Mouse (Mus musculus) limb, embryonic 13.5 days (tissue): ENCODE measurements around the gene Cxcl14. TPM values are rescaled to one million over a fixed set of nuclear protein-coding genes. Genes with fewer than 3 reads are reported as not detected.

Experiments
- ATAC-seq: fragments of 200-750 bp; cut with Nextera tagmentation; 2 replicates; pipeline ENCODE4 v1.8.0; 2017; ENCODE audit warnings: low read depth, moderate number of reproducible peaks, moderate TSS enrichment; ENCODE audit not compliant: low FRiP score
- H3K27ac ChIP-seq: fragments of 300-500 bp; sonication (generic); 2 replicates; pipeline ENCODE4 v1.5.1; 2015; ENCODE audit warnings: inconsistent platforms, mild to moderate bottlenecking, moderate library complexity
- H3K27me3 ChIP-seq: fragments of 300-500 bp; sonication (generic); 2 replicates; pipeline ENCODE4 v1.6.1; 2015; ENCODE audit warnings: mild to moderate bottlenecking, inconsistent platforms
- H3K36me3 ChIP-seq: fragments of 300-500 bp; sonication (generic); 2 replicates; pipeline ENCODE4 v1.6.1; 2015; ENCODE audit warnings: inconsistent platforms, mild to moderate bottlenecking, moderate library complexity
- H3K4me1 ChIP-seq: fragments of 300-500 bp; sonication (generic); 2 replicates; pipeline ENCODE4 v1.6.1; 2015; ENCODE audit warnings: inconsistent platforms
- H3K4me2 ChIP-seq: fragments of 300-500 bp; sonication (generic); replicated peaks from 2 replicates; pipeline ENCODE4 v1.6.1; 2015; ENCODE audit warnings: inconsistent platforms, mild to moderate bottlenecking, moderate library complexity
- H3K4me3 ChIP-seq: fragments of 300-500 bp; sonication (generic); 2 replicates; pipeline ENCODE4 v1.5.1; 2015; ENCODE audit warnings: moderate library complexity, mild to moderate bottlenecking, inconsistent platforms
- H3K9ac ChIP-seq: fragments of 300-500 bp; sonication (generic); 2 replicates; pipeline ENCODE4 v1.6.1; 2015; ENCODE audit warnings: mild to moderate bottlenecking, inconsistent platforms
- H3K9me3 ChIP-seq: fragments of 300-500 bp; sonication (generic); 2 replicates; pipeline ENCODE4 v1.6.1; 2016; ENCODE audit warnings: inconsistent platforms
- WGBS: fragments of 180-500 bp; shearing (Covaris S2); methylation state at CpG from one replicate; pipeline ENCODE4 v1.1.7; 2015; 5-methylcytosine and 5-hydroxymethylcytosine counted together
- polyA plus RNA-seq: library from polyadenylated mRNA; unstranded; fragments of >200 nt; fragmentation: Nextera tagmentation; extraction: Ambion mirVana; gene quantifications from 2 replicates; pipeline ENCODE4 v1.2.1, GENCODE M21; 2015

Gene Cxcl14
- 497 and 573 TPM in 2 replicates for polyA plus RNA-seq

DNA sequence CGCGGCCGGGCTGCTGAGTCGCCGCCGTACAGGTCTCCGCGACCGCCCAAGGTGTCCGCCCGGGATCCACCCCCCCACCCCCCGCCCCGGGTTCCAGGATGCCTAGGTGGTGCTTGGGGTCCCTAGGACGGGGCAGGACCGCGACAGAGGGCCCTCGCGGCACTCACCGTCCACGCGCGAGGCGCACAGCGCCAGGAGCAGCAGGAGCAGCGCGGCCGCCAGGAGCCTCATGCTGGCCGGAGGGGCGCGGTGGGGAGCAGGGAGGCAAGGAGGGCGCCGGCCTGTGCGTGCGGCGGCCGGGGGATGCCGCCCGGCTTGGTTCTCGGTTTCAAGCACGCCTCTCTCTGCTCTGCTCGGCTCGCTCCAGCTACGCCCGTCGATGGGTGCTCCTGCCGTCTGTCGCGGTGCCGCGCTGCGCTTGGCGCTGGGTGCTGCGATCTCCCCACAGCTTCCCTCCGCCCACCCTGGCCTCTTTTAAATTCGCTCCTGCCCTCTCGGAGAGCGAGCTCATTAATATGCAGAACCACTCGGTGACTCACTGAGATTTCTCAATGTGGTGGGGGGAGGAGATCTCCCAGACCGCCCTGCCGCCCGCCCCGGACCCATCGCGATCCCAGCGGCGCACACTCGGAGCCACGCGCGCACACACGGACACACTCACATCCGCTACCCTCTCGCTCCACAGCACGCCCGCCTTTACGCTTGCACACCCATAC lies at the start of gene Cxcl14:
Gene Cxcl14 (minus strand): TSS at position 609 of the 716 bp plus-strand sequence.
- Histone ChIP-seq H3K36me3 (peaks cover 31% of the 10 kb centered on the region), H3K27ac (peak within 1 kb of the TSS; percentile 88), H3K4me2 (peak within 1 kb of the TSS; percentile 80), H3K27me3 (peaks cover 50% of the 10 kb centered on the region), H3K4me3 (peak within 1 kb of the TSS; percentile 78), H3K9ac (peak within 1 kb of the TSS; percentile 92), H3K9me3 (peaks cover 4% of the 10 kb centered on the region; the same call in 1 of the 2 replicates), H3K4me1 (peaks cover 62% of the 10 kb centered on the region)
- peak; percentile 55 for ATAC-seq
- 1% methylated on average over 64 of the region's 76 CpGs for WGBS

DNA sequence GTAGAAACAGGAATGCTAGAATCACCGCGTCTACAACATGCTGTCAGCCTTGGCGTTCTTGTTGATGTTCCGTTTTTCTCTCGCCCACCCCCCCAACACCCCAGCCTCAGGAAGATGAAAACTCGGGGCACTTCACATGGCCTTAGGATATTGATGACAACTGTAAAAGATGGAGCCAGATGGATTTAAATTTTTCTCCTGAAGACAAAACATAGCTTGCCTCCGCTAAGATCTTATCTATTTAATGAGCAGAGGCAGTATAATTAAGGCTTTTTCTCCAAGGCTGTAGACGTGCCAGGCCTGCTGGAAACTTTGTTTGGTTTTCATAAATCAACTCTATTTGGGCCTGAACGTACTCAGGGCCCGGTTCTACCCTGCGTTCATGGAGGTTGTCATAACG lies 48.0 kb upstream of the Cxcl14 start:
- no peak; the same call in 1 of the 2 replicates for ATAC-seq
- Histone ChIP-seq H3K4me3 (no peak overlapping the region), H3K4me1 (peaks cover 42% of the 10 kb centered on the region), H3K9me3 (no peaks in the 10 kb centered on the region), H3K36me3 (no peaks in the 10 kb centered on the region), H3K9ac (no peak overlapping the region), H3K27me3 (no peaks in the 10 kb centered on the region), H3K27ac (no peak overlapping the region), H3K4me2 (no peak overlapping the region)
- WGBS: 69% methylated on average over 12 of the region's 12 CpGs

DNA sequence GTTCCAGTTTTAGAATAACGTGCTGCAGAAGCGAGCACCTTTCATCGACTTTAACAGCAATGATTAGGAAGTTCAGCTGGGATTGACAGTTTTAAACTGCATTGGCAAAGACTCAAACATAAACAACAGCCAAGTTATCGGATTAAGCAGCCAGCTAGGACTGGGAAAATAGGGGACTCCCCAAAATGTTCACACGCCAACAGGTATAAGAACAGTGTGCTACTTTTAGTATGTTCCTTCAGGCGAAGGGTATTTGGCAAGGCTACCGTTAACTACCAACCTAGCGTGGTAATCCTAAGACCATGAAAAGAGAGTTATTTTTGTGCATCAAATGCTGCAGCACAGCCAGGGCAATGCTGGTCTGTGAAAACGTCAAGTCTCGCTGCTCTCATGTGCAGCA lies 46.1 kb upstream of the Cxcl14 start:
- Histone ChIP-seq H3K9me3 (no peaks in the 10 kb centered on the region), H3K36me3 (no peaks in the 10 kb centered on the region), H3K27ac (no peak overlapping the region), H3K9ac (no peak overlapping the region), H3K4me3 (no peak overlapping the region), H3K4me1 (peaks cover 38% of the 10 kb centered on the region), H3K4me2 (no peak overlapping the region), H3K27me3 (no peaks in the 10 kb centered on the region)
- 74% methylated on average over 10 of the region's 10 CpGs for WGBS
- ATAC-seq: no peak

DNA sequence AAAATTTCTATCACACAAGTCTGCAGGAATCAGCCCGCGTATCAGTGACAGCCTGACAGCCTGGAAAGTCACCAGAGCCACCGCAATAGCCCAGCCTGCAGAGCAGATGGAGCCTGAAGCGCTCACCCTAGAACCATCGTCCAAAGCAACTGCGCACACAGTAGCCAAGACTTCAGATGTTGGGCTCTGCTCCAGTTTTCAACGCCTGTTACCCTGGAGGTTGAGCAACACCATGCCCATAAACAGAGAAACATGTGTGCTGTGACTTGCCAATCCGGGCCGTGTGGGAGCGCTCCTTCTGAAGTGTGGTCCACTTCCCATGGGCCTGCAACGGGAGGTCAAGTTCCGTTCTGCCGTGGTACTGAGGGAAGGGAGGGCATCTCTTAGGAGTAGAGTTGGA lies 44.2 kb upstream of the Cxcl14 start:
- H3K9me3 ChIP-seq: no peaks in the 10 kb centered on the region
- no peak overlapping the region for H3K4me2 ChIP-seq
- H3K36me3 ChIP-seq: no peaks in the 10 kb centered on the region
- H3K27me3 ChIP-seq: no peaks in the 10 kb centered on the region
- ATAC-seq: no peak
- H3K27ac ChIP-seq: no peak overlapping the region
- H3K4me3 ChIP-seq: no peak overlapping the region
- H3K9ac ChIP-seq: no peak overlapping the region
- WGBS: 63% methylated on average over 13 of the region's 13 CpGs
- H3K4me1 ChIP-seq: peaks cover 24% of the 10 kb centered on the region

DNA sequence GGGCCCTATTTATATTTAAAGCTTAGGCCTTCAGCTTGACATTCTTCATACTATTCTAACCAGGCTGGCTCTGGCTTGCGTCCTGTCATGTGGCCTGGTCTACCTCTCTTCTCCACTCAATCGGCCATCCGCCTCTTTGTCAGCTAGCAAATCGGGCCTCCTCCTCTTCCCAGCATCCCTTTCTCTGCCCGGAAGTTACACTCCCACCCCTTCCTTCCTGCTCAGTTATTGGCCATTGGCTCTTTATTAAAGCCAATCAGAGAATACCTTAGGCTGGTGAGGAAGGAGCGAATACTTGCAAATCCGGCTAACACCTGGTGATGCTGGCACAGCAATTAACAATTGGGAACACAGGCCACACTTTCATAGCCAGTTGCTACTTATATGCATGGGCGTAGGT lies 43.5 kb upstream of the Cxcl14 start:
- no peak for ATAC-seq
- H3K27ac ChIP-seq: no peak overlapping the region
- no peak overlapping the region for H3K4me2 ChIP-seq
- H3K9me3 ChIP-seq: no peaks in the 10 kb centered on the region
- no peaks in the 10 kb centered on the region for H3K27me3 ChIP-seq
- H3K36me3 ChIP-seq: no peaks in the 10 kb centered on the region
- H3K9ac ChIP-seq: no peak overlapping the region
- H3K4me3 ChIP-seq: no peak overlapping the region
- H3K4me1 ChIP-seq: peaks cover 29% of the 10 kb centered on the region
- WGBS: 84% methylated on average over 8 of the region's 8 CpGs

DNA sequence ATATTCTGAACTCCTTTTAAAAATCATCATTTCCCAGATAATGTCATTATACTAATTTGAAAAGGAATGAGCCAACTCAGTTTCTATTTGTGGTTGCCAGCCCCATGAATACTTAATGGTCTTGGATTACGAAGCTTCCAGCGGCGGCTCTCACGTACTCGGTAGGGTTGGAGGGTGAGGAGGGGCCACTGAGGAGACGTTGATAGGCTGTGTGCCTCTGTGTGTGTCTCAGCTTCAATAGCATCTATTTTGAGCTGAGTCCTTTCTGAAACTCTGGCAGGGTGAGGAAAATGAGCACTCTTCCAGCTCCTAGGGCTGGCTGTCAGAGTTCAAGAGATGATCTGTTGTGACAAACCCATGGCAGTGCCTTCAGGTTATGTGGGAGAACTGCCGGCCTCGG lies 40.6 kb upstream of the Cxcl14 start:
- ATAC-seq: no peak
- H3K4me1 ChIP-seq: peaks cover 32% of the 10 kb centered on the region
- no peak overlapping the region for H3K4me2 ChIP-seq
- no peaks in the 10 kb centered on the region for H3K36me3 ChIP-seq
- no peaks in the 10 kb centered on the region for H3K27me3 ChIP-seq
- H3K9me3 ChIP-seq: no peaks in the 10 kb centered on the region
- WGBS: 44% methylated on average over 8 of the region's 8 CpGs
- H3K9ac ChIP-seq: no peak overlapping the region
- H3K4me3 ChIP-seq: no peak overlapping the region
- no peak overlapping the region for H3K27ac ChIP-seq

DNA sequence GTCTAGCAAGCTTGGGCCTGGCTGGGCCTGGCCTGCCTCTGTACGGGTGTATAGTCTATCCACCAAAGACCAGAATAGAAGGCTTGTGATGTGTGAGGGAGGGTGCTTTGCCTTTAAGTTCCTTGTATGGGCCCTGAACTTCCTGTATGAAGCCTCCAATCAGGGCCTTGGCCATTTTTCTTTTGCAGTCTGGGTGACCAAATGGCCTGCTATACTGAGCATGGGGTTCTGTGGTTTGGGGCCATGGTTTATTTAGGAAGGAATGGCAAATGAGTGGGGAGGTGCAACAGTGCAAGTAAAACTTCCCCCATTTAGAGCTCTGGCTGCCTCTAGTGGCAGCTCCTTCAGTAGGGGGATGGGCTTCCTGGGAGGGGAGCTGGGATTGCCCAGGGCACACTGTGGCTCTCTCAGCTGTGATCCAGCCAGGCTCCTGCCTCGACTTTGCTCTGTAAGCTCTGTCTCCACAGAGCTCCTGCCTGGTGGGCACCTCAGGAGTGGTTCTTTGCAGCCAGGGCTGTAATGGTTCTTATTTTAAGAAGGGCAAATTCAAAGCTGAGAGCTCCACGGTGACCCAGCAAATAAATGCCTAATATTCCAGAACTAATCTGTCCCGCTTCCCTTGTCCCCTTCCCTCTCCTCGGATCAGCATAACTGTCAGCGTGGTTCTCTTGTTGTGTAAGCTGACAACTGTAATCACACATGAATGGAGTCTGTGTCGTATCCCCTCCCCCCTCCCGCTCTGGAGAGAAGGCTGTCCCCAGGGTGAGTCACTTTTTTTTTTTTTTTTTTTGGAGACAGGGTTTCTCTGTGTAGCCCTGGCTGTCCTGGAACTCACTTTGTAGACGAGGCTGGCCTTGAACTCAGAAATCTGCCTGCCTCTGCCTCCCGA lies 38.7 kb upstream of the Cxcl14 start:
- H3K9me3 ChIP-seq: no peaks in the 10 kb centered on the region
- no peak overlapping the region for H3K27ac ChIP-seq
- no peak overlapping the region for H3K9ac ChIP-seq
- peak; percentile 25; the same call in 1 of the 2 replicates for ATAC-seq
- no peaks in the 10 kb centered on the region for H3K36me3 ChIP-seq
- H3K4me1 ChIP-seq: peaks cover 26% of the 10 kb centered on the region
- 63% methylated on average over 10 of the region's 10 CpGs for WGBS
- no peak overlapping the region for H3K4me3 ChIP-seq
- H3K27me3 ChIP-seq: no peaks in the 10 kb centered on the region
- H3K4me2 ChIP-seq: no peak overlapping the region

DNA sequence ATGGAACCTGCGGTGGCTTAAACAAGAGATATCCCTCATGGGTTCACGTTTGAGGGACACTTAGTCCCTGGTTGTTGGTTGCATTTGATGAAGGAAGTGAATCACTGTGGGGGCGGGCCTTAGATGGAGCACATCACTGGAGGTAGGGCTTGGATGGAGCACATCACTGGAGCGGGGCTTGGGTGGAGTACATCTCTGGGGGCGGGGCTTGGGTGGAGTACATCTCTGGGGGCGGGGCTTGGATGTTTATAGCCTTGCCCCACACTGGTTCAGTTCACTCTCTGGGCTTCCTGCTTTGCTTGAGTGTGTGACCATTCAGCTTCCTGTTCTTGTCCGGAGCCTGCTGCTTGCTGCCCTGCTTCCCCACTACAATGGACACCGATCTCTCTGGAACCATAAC lies 37.9 kb upstream of the Cxcl14 start:
- ATAC-seq: no peak
- Histone ChIP-seq H3K27ac (no peak overlapping the region), H3K36me3 (no peaks in the 10 kb centered on the region), H3K4me3 (no peak overlapping the region), H3K27me3 (no peaks in the 10 kb centered on the region), H3K4me1 (peaks cover 20% of the 10 kb centered on the region), H3K9me3 (no peaks in the 10 kb centered on the region), H3K4me2 (no peak overlapping the region), H3K9ac (no peak overlapping the region)
- WGBS: 79% methylated on average over 8 of the region's 8 CpGs

DNA sequence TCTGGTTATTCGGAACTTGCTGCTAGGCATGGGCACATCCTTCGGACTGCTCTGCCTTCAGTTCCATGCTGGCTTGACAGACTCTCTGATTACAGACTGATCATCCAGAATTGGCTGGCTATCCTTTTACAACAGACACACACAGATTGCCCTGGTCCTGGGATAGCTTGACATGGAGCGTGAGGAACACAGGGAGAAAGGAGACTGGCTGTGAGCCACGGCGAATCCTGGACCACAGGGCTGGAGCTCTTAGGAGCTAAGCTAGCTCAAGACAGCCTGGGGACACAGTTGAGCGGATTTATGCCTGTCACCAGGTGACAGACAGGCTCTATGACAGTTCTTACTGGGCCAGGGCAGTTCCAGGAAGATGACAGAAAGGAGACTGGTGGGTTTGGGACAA lies 36.0 kb upstream of the Cxcl14 start:
- Histone ChIP-seq H3K4me2 (no peak overlapping the region), H3K9me3 (no peaks in the 10 kb centered on the region), H3K4me1 (peaks cover 34% of the 10 kb centered on the region), H3K27me3 (no peaks in the 10 kb centered on the region), H3K9ac (no peak overlapping the region), H3K27ac (no peak overlapping the region), H3K36me3 (no peaks in the 10 kb centered on the region), H3K4me3 (no peak overlapping the region)
- WGBS: 70% methylated on average over 6 of the region's 6 CpGs
- ATAC-seq: no peak

DNA sequence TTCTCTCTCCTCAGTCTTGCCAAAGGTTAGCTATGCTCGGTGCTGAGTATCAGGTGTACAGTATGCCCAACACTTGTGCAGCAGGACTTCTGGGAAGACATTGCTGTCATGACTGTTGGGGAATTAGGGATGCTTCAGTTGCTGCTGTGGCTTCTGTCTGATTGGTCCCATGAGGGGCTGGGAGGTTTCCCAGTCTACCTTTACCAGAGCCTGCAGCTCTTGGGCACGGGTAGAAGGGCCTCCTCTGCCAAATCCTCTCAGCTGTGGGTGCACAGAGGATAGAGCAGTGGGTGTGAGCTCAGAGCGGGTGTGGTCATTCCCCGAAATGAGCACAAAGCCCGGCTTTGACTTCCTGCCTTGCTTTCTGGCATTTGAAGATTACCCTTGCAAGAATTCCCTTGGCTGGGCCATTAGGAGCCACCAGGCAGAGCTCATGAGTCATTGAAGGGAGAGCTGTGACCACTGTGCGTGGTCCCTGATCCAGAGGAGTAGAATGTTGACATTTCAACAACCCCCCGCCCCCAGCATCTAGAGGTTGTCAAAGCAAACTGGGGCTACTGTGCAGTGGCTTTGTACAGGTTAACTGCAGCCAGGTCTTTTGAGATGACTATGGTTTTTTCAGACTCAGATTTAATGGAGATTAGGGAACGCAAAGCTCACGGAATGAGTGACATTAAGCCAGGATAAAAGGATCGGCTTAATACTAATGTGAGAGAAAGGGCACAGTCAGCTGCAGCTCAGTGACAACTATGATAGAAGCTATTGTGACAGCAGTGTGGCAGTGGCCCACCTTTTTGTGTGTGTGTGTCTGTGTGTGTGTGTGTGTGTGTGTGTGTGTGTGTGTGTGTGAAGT lies 34.5 kb upstream of the Cxcl14 start:
- 71% methylated on average over 10 of the region's 10 CpGs for WGBS
- no peak for ATAC-seq
- H3K9ac ChIP-seq: no peak overlapping the region

DNA sequence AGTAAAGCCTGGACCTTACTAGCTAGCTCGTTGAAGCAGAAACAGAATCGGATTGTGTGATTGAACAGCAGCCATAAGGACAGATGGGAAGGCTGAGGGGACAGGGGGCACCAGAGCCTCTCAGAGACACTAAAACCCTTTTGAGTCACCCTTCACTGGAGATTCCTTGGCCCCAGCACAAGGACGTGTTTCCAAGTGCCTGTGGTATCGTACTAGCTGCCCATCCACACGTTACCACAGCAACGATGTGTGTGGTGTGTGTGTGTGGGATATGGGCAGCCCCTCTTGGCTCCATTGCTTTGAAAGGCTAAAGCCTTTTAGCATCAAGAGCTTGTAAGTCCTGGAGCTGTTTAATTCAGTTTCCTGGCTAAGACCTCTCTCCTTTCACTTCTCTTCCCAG lies 33.4 kb upstream of the Cxcl14 start:
- H3K27ac ChIP-seq: no peak overlapping the region
- WGBS: 73% methylated on average over 6 of the region's 6 CpGs

More for the DNA sequence above, 34.5 kb upstream of the Cxcl14 start:
- Histone ChIP-seq H3K36me3 (no peaks in the 10 kb centered on the region), H3K9me3 (no peaks in the 10 kb centered on the region), H3K27me3 (no peaks in the 10 kb centered on the region), H3K27ac (no peak overlapping the region), H3K4me3 (no peak overlapping the region), H3K4me2 (no peak overlapping the region), H3K4me1 (peaks cover 47% of the 10 kb centered on the region)

DNA sequence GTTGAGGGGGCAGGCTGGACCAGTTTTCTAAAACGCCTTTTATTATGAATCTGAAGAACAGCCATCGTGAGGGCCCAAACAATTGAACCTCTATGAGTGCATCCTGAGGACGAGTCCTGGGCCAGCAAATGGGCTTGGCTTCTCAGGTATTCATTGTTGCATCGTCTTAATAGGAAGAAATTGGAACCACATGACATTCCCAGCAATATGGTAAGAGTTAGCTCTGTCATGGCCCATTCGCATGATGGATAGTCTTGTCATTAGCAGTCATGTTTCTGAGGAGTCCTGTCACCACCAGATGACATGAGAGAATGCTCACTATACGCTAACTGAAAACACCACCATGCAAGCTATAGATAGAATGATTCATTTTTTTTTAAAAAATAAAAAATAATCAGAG lies 32.8 kb upstream of the Cxcl14 start:
- Histone ChIP-seq H3K27ac (no peak overlapping the region), H3K9me3 (no peaks in the 10 kb centered on the region), H3K27me3 (no peaks in the 10 kb centered on the region), H3K9ac (no peak overlapping the region), H3K4me1 (peaks cover 40% of the 10 kb centered on the region), H3K36me3 (no peaks in the 10 kb centered on the region), H3K4me2 (no peak overlapping the region), H3K4me3 (no peak overlapping the region)
- 60% methylated on average over 6 of the region's 6 CpGs for WGBS
- no peak for ATAC-seq

More for the DNA sequence above, 33.4 kb upstream of the Cxcl14 start:
- Histone ChIP-seq H3K4me2 (no peak overlapping the region), H3K4me3 (no peak overlapping the region), H3K36me3 (no peaks in the 10 kb centered on the region), H3K27me3 (no peaks in the 10 kb centered on the region), H3K9me3 (no peaks in the 10 kb centered on the region), H3K9ac (no peak overlapping the region), H3K4me1 (peaks cover 43% of the 10 kb centered on the region)
- no peak for ATAC-seq
